Mouse (Mus musculus): Measurements from ENCODE around the gene Srpr. TPM values are rescaled to one million over a fixed set of nuclear protein-coding genes. Genes with fewer than 3 reads are reported as not detected.

Gene Srpr
- polyA plus RNA-seq, 1 experiment from 2014 or later: 115 TPM

- ATAC-seq: no peak
- no peaks in the 10 kb centered on the region for H3K4me1 ChIP-seq (ENCODE audit: control insufficient read depth, insufficient read depth, low read length)
- H3K9ac ChIP-seq (ENCODE audit: low read depth, low read length): no peak overlapping the region
- no peak overlapping the region for H3K4me2 ChIP-seq (ENCODE audit: low read depth, low read length)
- no peak overlapping the region for H3K4me3 ChIP-seq (ENCODE audit: low read length)
- H3K27me3 ChIP-seq (replicated peaks; ENCODE audit: control insufficient read depth, insufficient read depth, low read length): no peaks in the 10 kb centered on the region
- no peaks in the 10 kb centered on the region for H3K36me3 ChIP-seq (ENCODE audit: control insufficient read depth, insufficient read depth, low read length)
- H3K9me3 ChIP-seq (ENCODE audit: control insufficient read depth, low read length): no peaks in the 10 kb centered on the region
- no peak overlapping the region for H3K27ac ChIP-seq (ENCODE audit: low read length)
- 77% methylated on average over 3 of the region's 3 CpGs for WGBS
Measured at GRCm38 (mm10) chr9:35235996-35236395, 36.0 kb downstream of the Srpr start.

DNA sequence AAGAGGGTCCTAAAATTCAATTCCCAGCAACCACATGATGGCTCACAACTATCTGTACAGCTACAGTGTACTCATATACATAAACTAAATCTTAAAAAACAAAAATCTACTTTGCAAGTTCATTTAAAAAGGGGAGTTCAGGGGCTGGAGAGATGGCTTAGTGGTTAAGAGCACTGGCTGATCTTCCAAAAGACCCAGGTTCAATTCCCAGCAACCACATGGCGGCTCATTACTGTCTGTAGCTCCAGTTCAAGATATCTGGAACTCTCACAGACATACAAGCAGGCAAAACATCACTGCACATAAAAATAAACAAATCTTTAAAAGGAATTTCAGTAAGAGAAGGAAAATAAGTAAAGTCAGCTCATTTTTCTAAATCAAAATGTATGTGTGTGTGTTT is 38.4 kb downstream of the Srpr start:
- Histone ChIP-seq H3K9ac (ENCODE audit: low read depth, low read length) (no peak overlapping the region), H3K36me3 (ENCODE audit: control insufficient read depth, insufficient read depth, low read length) (no peaks in the 10 kb centered on the region), H3K27me3 (replicated peaks; ENCODE audit: control insufficient read depth, insufficient read depth, low read length) (no peaks in the 10 kb centered on the region), H3K9me3 (ENCODE audit: control insufficient read depth, low read length) (no peaks in the 10 kb centered on the region), H3K27ac (ENCODE audit: low read length) (no peak overlapping the region), H3K4me2 (ENCODE audit: low read depth, low read length) (no peak overlapping the region), H3K4me1 (ENCODE audit: control insufficient read depth, insufficient read depth, low read length) (no peaks in the 10 kb centered on the region), H3K4me3 (ENCODE audit: low read length) (no peak overlapping the region)
- WGBS: 95% methylated on average over 1 of the region's 1 CpGs
- ATAC-seq: no peak

DNA sequence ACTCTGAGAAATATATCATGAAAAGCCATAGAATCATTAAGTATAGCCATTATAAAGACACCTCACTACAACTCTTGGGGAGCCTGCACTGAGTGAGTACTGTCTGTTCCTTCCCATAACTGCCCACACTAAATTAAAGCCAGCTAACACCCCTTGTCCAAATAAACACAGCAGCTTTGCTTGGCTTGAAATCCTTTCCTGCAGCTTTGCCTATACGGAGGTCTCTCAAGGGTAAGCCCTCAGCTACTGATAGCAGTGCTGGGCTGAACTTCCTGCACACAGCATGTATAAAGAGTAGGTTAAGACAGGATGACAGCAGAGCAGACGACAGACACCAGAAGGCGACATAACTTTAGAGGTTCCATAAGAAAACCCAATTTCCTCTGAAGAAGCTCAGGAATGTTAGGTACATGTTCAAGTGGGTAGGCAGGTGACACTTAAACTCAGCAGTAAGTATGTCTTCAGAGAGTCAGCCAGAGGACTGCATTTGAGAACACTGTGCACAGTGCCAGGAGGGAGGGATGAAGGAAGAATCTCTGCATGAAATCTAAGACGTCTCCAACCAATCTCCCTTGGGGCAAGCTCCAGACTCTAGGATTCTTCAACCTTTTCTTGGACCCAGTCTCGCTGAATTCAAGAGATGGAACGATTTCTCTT is 39.1 kb downstream of the Srpr start:
- Histone ChIP-seq H3K27ac (ENCODE audit: low read length) (no peak overlapping the region), H3K36me3 (ENCODE audit: control insufficient read depth, insufficient read depth, low read length) (no peaks in the 10 kb centered on the region), H3K9me3 (ENCODE audit: control insufficient read depth, low read length) (no peaks in the 10 kb centered on the region), H3K27me3 (replicated peaks; ENCODE audit: control insufficient read depth, insufficient read depth, low read length) (no peaks in the 10 kb centered on the region), H3K4me1 (ENCODE audit: control insufficient read depth, insufficient read depth, low read length) (no peaks in the 10 kb centered on the region), H3K4me2 (ENCODE audit: low read depth, low read length) (no peak overlapping the region), H3K9ac (ENCODE audit: low read depth, low read length) (no peak overlapping the region), H3K4me3 (ENCODE audit: low read length) (no peak overlapping the region)
- 68% methylated on average over 6 of the region's 6 CpGs for whole genome bisulfite sequencing
- no peak for ATAC-seq

DNA sequence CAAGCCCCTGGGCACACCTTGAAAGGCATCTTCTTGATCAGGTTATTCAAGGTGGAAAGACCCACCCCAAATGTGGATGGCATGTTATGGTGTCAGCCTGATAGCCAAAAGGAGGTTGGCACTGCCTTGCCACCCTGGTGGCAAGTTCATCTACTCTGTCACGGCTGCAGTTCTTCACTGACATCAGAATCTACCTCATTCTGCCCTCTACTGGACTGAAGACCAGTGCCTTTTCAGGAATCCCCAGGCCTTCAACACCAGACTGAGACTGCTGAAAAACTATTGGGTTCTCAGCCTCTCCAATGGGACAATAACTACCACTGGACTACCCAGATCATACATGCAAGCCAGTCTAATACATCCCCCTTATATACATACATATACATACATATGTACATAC is 39.8 kb downstream of the Srpr start:
- no peaks in the 10 kb centered on the region for H3K27me3 ChIP-seq (replicated peaks; ENCODE audit: control insufficient read depth, insufficient read depth, low read length)
- H3K36me3 ChIP-seq (ENCODE audit: control insufficient read depth, insufficient read depth, low read length): no peaks in the 10 kb centered on the region
- no peaks in the 10 kb centered on the region for H3K4me1 ChIP-seq (ENCODE audit: control insufficient read depth, insufficient read depth, low read length)
- ATAC-seq: no peak
- H3K9me3 ChIP-seq (ENCODE audit: control insufficient read depth, low read length): no peaks in the 10 kb centered on the region
- H3K4me3 ChIP-seq (ENCODE audit: low read length): no peak overlapping the region
- H3K27ac ChIP-seq (ENCODE audit: low read length): no peak overlapping the region
- H3K9ac ChIP-seq (ENCODE audit: low read depth, low read length): no peak overlapping the region
- 68% methylated on average over 1 of the region's 1 CpGs for WGBS
- no peak overlapping the region for H3K4me2 ChIP-seq (ENCODE audit: low read depth, low read length)

GRCm38 (mm10) chr9:35247405-35247804 is 47.4 kb downstream of the Srpr start:
- no peaks in the 10 kb centered on the region for H3K9me3 ChIP-seq (ENCODE audit: control insufficient read depth, low read length)
- H3K27ac ChIP-seq (ENCODE audit: low read length): no peak overlapping the region
- no peaks in the 10 kb centered on the region; the same call in 1 of the 2 replicates for H3K4me1 ChIP-seq (ENCODE audit: control insufficient read depth, insufficient read depth, low read length)
- no peak for ATAC-seq
- no peaks in the 10 kb centered on the region for H3K27me3 ChIP-seq (replicated peaks; ENCODE audit: control insufficient read depth, insufficient read depth, low read length)
- 94% methylated on average over 2 of the region's 2 CpGs for WGBS
- no peak overlapping the region for H3K9ac ChIP-seq (ENCODE audit: low read depth, low read length)
- no peak overlapping the region for H3K4me3 ChIP-seq (ENCODE audit: low read length)
- H3K4me2 ChIP-seq (ENCODE audit: low read depth, low read length): no peak overlapping the region
- no peaks in the 10 kb centered on the region for H3K36me3 ChIP-seq (ENCODE audit: control insufficient read depth, insufficient read depth, low read length)

- ATAC-seq: no peak
- no peaks in the 10 kb centered on the region; the same call in 1 of the 2 replicates for H3K4me1 ChIP-seq (ENCODE audit: control insufficient read depth, insufficient read depth, low read length)
- no peaks in the 10 kb centered on the region for H3K27me3 ChIP-seq (replicated peaks; ENCODE audit: control insufficient read depth, insufficient read depth, low read length)
- H3K9me3 ChIP-seq (ENCODE audit: control insufficient read depth, low read length): no peaks in the 10 kb centered on the region
- no peaks in the 10 kb centered on the region for H3K36me3 ChIP-seq (ENCODE audit: control insufficient read depth, insufficient read depth, low read length)
- no peak overlapping the region for H3K9ac ChIP-seq (ENCODE audit: low read depth, low read length)
- H3K4me2 ChIP-seq (ENCODE audit: low read depth, low read length): no peak overlapping the region
- no peak overlapping the region for H3K27ac ChIP-seq (ENCODE audit: low read length)
- no peak overlapping the region for H3K4me3 ChIP-seq (ENCODE audit: low read length)
Measured at GRCm38 (mm10) chr9:35249476-35249875, 49.5 kb downstream of the Srpr start.

GRCm38 (mm10) chr9:35257365-35257764 is 57.4 kb downstream of the Srpr start:
- no peak overlapping the region for H3K4me3 ChIP-seq (ENCODE audit: low read length)
- no peak overlapping the region for H3K27ac ChIP-seq (ENCODE audit: low read length)
- no peak overlapping the region for H3K9ac ChIP-seq (ENCODE audit: low read depth, low read length)
- no peaks in the 10 kb centered on the region for H3K9me3 ChIP-seq (ENCODE audit: control insufficient read depth, low read length)
- ATAC-seq: peak; percentile 78
- H3K4me2 ChIP-seq (ENCODE audit: low read depth, low read length): no peak overlapping the region
- 0 out of 2 replicates have a peak, but pooled peaks cover 2% of the 10 kb centered on the region for H3K4me1 ChIP-seq (ENCODE audit: control insufficient read depth, insufficient read depth, low read length)
- 72% methylated on average over 7 of the region's 7 CpGs for WGBS
- no peaks in the 10 kb centered on the region for H3K27me3 ChIP-seq (replicated peaks; ENCODE audit: control insufficient read depth, insufficient read depth, low read length)
- no peaks in the 10 kb centered on the region for H3K36me3 ChIP-seq (ENCODE audit: control insufficient read depth, insufficient read depth, low read length)

DNA sequence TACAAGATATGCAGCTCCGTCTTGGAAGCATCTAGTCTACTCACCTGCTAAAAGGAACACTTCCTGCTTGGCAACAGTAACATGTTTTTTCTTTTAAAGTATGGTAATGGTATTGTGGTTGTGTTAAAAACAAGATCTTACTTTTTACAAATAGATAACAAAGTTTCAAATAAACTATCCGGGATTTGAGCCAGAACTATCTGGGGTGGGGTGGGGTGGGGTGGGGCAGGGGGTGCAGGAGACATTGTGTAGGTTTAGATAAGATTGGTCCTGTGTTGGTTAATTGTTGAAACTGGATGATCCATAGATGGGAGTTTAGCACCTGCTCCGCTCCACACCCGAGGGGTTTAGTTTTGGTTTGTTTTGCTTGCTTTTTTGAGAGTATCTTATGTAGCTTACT is 62.4 kb downstream of the Srpr start:
- no peak for ATAC-seq
- no peak overlapping the region for H3K4me2 ChIP-seq (ENCODE audit: low read depth, low read length)
- WGBS: 61% methylated on average over 4 of the region's 4 CpGs
- no peaks in the 10 kb centered on the region for H3K36me3 ChIP-seq (ENCODE audit: control insufficient read depth, insufficient read depth, low read length)
- H3K9me3 ChIP-seq (ENCODE audit: control insufficient read depth, low read length): no peaks in the 10 kb centered on the region
- H3K27me3 ChIP-seq (replicated peaks; ENCODE audit: control insufficient read depth, insufficient read depth, low read length): no peaks in the 10 kb centered on the region
- no peak overlapping the region for H3K4me3 ChIP-seq (ENCODE audit: low read length)
- H3K9ac ChIP-seq (ENCODE audit: low read depth, low read length): no peak overlapping the region
- no peak overlapping the region for H3K27ac ChIP-seq (ENCODE audit: low read length)
- peaks cover 8% of the 10 kb centered on the region; the same call in 1 of the 2 replicates for H3K4me1 ChIP-seq (ENCODE audit: control insufficient read depth, insufficient read depth, low read length)

- WGBS: 64% methylated on average over 2 of the region's 2 CpGs
- ATAC-seq: peak; percentile 71
Measured at GRCm38 (mm10) chr9:35263431-35263830, 63.5 kb downstream of the Srpr start.

GRCm38 (mm10) chr9:35264509-35264908 is 64.5 kb downstream of the Srpr start:
- no peak overlapping the region for H3K4me3 ChIP-seq (ENCODE audit: low read length)
- 55% methylated on average over 3 of the region's 3 CpGs for WGBS
- no peaks in the 10 kb centered on the region for H3K27me3 ChIP-seq (replicated peaks; ENCODE audit: control insufficient read depth, insufficient read depth, low read length)
- H3K4me1 ChIP-seq (ENCODE audit: control insufficient read depth, insufficient read depth, low read length): peaks cover 17% of the 10 kb centered on the region
- no peak; the same call in 1 of the 2 replicates for ATAC-seq
- no peaks in the 10 kb centered on the region for H3K9me3 ChIP-seq (ENCODE audit: control insufficient read depth, low read length)
- H3K27ac ChIP-seq (ENCODE audit: low read length): no peak overlapping the region; the same call in 1 of the 2 replicates
- no peaks in the 10 kb centered on the region for H3K36me3 ChIP-seq (ENCODE audit: control insufficient read depth, insufficient read depth, low read length)
- H3K9ac ChIP-seq (ENCODE audit: low read depth, low read length): no peak overlapping the region
- no peak overlapping the region for H3K4me2 ChIP-seq (ENCODE audit: low read depth, low read length)

More at GRCm38 (mm10) chr9:35263431-35263830, 63.5 kb downstream of the Srpr start:
- no peaks in the 10 kb centered on the region for H3K9me3 ChIP-seq (ENCODE audit: control insufficient read depth, low read length)
- H3K4me3 ChIP-seq (ENCODE audit: low read length): no peak overlapping the region
- H3K27ac ChIP-seq (ENCODE audit: low read length): peak overlapping the region; percentile 77
- H3K9ac ChIP-seq (ENCODE audit: low read depth, low read length): no peak overlapping the region
- H3K4me1 ChIP-seq (ENCODE audit: control insufficient read depth, insufficient read depth, low read length): peaks cover 12% of the 10 kb centered on the region
- H3K27me3 ChIP-seq (replicated peaks; ENCODE audit: control insufficient read depth, insufficient read depth, low read length): no peaks in the 10 kb centered on the region
- no peaks in the 10 kb centered on the region for H3K36me3 ChIP-seq (ENCODE audit: control insufficient read depth, insufficient read depth, low read length)
- H3K4me2 ChIP-seq (ENCODE audit: low read depth, low read length): peak overlapping the region; percentile 30; the same call in 1 of the 2 replicates
